Mouse (Mus musculus): ENCODE data around the gene Prm2. TPM values are rescaled to one million over a fixed set of nuclear protein-coding genes. Genes with fewer than 3 reads are reported as not detected.
"Not testable (repeated sequence)": the region's sequence is repeated elsewhere in the genome, so short reads cannot be mapped to it uniquely, and the experiment has no call there.

Gene Prm2
- total RNA-seq, 2 experiments from 2014 or later: not detected

DNA sequence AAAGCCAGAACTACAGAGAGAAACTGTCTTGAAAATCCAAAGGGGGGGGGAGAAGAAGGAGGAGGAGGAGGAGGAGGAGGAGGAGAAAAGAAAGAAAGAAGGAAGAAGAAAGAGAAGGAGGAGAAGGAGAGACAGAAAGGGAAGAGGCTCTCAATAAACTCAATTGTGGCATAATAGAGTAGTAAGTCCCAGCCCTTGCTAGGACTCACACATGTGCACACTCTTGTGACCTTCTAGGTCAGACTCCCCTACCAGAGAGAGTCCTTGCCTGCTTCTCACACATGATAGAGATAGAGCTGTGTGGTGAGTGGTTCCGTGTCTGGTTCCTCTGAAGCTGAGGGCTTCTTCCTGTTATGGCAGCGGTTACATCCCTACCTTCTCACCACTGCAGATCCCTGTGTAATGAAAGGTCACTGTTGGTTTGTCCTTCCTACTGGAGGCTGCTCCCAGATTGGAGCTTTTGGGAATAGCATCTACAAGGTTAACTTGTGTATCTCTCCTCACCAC is 17.0 kb upstream of the Prm2 start, which contains the start of gene Gm11172:
TSS of gene Gm11172 (plus strand) at position 51 of the 507 bp plus-strand sequence.
- no peak for DNase-seq (ENCODE audit: low spot score)

DNA sequence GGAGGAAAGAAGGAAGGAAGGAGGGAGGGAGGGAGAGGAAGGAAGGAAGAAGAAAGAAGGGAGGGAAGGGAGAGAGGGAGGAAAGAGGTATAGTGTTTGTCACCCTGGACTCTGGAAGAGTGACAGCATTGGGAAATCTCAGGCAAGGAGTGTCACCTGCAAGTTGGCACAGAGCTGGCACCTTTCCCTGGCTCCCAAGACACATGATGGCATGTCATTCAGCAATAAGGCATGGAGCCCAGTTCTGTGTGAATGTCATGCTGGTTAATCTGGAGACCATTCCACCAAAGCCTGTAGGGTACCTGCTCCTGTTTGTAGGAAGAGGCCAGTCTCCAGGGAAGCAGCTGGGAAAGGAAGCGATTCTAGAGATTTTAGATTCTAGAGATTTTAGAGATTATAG is 14.4 kb upstream of the Prm2 start:
- DNase-seq (ENCODE audit: low spot score): no peak

DNA sequence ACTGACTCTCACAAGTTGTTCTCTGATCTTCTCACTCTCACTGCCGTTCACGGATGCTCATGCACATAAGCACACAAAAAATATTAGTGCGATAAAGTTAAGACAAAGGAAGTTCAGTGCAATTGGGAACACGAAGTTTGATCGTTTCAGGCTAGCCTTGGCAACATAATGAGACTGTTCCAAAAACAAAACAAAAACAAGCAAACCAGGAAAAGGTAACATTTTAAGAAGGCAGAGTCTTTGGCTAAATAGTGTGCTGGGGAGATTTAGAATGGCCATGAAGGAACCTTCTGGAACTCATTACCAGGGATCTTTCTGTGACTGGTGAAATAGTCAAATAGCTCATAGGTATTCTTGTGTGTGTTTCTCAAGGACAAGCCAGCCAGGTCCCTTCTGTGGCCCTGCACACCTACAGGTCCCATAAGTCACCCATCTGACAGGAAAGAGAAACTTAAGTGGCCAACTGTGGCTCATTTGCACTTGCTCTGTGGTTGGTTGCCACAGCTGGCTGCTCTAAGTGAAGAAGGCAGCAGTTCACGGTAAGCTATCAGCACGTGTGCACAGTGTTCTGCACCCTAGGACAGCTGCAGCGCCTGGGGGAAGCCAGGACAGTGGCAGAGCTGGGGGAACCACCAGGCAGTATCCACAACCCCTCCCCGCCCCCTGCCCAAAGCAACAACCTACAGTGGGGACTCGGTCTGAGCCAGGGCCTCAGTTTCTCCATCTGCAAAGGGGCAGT is 10.0 kb upstream of the Prm2 start, which contains the start of gene Prm1:
TSS of gene Prm1 (minus strand) at position 51 of the 739 bp plus-strand sequence.
- no peak for DNase-seq (ENCODE audit: low spot score)

DNA sequence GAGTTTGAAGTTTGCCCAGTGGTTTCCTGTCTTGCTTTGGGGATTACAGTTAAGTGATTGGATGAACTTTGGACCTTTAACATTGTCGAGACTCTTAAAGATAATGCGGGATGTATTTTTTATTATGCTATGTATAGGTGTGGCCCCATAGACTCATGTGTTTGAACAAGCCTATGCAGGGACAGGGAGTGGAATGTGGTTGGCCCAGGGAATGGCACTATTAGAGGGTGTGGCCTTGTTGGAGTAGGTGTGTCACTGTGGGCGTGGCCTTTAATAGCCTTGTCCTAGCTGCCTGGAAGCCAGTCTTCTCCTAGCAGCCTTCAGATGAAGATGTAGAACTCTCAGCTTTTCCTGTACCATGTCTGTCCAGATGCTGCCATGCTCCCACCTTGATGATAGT is 6.5 kb upstream of the Prm2 start:
- not testable (repeated sequence) for DNase-seq (ENCODE audit: low spot score)

DNA sequence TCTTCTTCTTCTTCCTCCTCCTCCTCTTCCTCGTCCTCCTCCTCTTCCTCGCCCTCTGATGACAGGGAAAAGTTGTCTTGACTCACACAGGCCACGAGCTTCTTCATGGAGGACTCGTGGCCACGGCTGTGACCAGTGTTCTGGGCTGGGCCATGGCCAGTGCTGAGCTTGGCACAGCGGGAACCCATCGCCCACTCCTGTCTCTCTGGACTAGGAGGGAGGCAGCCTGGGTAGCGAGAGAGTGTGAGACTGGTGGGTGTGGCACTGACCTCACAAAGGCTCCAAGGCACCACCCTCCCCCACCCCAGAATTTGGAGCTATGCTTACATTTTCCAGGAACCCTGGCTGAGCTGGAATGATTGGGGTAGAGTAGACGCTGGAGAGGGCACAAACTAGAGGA is 5.2 kb downstream of the Prm2 start, which contains the start of gene Prm3:
TSS of gene Prm3 (minus strand) at position 213 of the 400 bp plus-strand sequence.
- no peak for DNase-seq (ENCODE audit: low spot score)

DNA sequence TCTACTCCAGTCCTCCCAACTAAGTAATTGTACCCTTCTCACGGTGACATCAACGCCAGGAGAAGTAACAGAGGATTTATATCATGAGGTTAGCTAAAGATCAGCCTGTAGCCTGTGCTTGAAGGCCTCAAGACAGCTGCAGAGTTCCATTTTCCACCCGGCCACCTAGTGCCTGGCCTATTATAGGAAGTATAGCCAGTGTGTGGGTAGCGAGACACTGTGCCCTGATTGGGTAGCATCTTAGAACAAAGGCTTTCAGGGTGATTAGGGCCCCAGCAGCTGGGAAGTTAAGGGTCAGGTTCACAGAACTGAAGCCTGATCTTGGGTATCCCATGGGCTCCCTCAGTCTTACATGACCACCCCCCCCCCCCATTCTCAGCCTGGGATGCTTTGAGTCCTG is 7.1 kb downstream of the Prm2 start:
- DNase-seq (ENCODE audit: low spot score): no peak

DNA sequence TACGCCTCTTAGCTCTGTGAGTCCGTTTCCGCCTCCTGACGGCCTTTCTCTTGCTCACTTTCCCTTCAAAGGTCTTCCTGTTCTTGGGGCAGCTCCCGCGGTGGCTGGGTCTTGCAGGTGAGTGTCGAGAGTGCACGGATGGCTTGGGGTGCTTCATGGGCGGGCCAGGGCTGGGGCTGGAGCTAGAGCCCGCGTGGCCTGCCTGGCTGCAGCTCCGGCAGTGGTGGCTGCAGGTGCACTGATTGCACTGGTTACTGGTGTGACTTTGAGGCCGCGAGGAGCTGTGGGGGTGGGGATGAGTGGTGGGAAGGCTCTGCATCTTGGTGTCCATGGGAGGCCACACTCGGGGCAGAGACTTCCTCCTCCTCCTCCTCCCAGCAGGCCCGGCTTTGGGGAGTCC is 7.7 kb downstream of the Prm2 start, which contains the start of gene Tnp2:
TSS of gene Tnp2 (minus strand) at position 390 of the 400 bp plus-strand sequence.
- no peak for DNase-seq (ENCODE audit: low spot score)

DNA sequence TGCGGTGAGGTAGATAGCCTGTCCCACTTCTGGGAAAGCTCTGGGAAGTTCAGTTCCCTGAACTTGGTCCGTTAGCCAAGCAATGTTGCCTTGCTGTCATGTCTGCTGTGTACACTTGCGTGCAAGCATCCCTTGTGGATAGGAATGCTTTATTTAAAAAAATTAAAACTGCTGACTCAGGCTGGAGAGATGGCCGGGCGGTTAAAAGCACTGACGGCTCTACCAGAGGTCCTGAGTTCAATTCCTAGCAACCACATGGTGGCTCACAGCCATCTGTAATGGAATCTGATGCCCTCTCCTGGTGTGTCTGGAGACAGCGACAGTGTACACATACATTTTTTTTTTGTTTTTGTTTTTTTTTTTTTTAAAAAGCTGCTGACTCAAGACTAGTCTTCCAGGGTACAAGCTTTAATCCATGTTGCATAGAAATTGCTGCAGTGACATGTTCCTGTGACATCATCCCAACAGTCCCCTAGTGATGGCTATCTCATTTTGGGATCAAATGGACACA is 8.3 kb downstream of the Prm2 start:
- no peak for DNase-seq (ENCODE audit: low spot score)

DNA sequence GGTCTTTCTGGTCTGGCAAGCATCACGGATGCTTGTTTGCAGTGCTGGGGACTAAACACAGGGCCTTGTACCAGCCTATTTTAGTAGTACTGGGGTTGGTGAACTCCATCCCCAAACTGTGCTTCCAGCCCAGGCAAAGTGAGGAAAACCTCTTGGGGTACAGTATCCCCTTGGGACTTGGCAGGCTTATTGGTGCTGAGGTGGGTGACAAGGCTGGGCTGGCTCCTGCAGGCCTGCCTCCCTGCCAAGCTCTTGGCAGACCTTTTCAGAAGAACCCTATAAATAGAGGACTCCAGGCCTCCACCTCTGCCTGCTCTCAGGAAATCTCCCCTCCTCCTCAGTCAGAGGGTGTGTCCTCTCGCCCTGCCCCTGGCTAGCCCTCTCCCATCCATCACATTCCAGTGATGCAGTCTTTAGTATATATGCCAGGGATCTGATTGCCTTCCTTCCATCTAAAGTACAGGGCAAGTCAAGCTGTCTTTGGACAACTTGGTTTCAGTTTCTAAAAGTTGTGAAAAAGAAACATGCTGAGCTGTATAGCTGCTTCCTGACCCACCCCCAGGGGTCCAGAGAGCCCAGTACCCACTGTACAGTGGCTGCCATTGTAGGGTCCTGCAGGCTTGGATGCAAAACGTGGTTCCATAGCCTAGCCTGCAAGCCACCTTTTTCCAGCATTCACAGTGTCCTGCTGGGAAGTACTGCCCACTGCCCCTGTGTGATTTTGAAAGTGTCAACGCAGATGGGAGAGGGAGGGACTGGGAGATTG is 9.0 kb downstream of the Prm2 start:
- peak; percentile 55 for DNase-seq (ENCODE audit: low spot score)

DNA sequence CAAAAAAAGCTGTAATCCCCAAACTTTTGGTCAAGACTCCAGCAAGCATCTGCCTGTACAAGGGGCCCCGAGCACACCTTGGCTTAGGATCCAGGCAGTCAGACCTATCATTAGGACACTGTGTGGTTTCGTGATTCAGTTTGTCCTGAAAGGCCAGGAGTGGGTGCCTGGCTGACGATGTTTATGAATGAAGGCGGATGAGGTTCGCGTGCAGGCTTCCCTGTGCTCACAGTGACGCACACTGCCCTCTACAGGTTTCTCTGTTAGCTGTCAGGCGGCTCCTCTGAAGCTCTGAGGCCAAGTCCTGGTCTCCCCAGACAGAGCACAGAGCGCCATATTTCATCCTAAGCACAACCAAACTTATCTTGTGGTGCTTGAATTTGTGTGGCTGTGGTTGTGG is 9.6 kb downstream of the Prm2 start:
- peak; percentile 88 for DNase-seq (ENCODE audit: low spot score)

DNA sequence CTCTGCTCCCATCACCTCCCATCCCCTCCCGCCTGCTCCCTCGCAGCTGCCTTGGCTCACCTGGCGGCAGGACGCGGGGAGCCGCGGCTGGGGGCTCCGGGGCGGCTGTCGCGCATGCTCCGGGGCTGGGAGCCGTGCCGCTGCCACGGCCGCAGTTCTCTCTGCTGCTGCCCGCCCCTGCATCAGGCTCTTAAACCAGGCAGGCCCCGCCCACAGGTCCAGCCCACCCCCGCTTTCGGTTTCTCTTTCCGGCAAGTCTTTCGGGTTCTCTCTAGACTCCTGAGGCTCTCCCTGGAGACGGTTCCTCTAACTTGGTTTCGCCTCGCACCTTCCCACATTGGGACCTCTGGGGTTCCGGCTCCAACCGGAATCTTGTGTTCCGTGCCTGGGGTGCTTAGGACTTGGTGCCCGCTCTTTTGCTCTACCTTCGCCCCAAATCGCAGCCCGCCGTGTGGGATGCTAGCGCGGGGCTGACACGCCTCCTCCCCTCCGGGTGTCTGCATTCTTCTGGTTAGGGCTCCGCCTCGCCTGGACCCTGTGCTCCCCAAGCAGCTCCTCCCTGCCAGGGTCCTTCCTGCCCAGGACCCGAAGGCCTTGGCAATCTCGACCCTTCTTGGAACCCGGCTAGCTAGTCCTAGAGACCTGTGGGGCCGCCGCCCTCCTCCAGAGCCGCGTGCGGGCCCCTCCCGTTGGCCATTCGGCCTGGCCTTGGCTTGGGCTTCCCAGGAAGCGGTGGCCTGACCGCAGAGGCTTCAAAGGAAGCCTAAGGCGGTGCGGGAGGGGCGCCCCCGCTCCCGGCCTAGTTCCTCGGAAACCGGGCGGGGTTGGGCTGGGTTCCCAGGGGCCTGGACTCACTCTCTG is 10.3 kb downstream of the Prm2 start, which contains the start of gene Socs1:
TSS of gene Socs1 (minus strand) at position 166 of the 861 bp plus-strand sequence.
- peak; percentile 80 for DNase-seq (ENCODE audit: low spot score)

DNA sequence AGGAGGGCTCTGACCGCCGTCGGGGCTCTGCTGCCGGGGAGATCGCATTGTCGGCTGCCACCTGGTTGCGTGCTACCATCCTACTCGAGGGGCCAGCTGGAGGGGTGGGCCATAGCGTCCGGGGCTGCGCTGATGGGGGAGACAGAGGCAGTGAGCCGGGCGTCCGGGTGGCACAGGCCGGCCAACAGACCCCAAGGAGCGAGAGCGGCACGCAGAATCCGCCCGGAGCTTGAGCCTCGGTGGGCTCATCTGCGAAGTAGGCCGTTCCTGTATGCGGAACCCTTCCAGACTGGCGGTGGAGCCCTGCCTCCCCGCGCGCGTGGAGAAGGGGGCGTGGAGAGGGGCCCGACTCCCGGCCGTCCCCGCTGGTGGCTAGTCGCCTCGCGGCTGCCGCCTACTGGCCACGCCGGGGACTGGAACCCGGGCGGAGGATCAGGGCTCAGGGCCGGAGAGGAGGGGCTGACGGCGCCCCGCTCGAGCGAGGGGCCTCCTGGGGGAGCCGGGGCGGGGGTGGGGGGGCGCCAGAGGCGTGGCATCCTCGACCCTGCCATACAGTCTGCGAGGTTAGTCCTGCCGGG is 11.1 kb downstream of the Prm2 start:
- DNase-seq (ENCODE audit: low spot score): peak; percentile 91

DNA sequence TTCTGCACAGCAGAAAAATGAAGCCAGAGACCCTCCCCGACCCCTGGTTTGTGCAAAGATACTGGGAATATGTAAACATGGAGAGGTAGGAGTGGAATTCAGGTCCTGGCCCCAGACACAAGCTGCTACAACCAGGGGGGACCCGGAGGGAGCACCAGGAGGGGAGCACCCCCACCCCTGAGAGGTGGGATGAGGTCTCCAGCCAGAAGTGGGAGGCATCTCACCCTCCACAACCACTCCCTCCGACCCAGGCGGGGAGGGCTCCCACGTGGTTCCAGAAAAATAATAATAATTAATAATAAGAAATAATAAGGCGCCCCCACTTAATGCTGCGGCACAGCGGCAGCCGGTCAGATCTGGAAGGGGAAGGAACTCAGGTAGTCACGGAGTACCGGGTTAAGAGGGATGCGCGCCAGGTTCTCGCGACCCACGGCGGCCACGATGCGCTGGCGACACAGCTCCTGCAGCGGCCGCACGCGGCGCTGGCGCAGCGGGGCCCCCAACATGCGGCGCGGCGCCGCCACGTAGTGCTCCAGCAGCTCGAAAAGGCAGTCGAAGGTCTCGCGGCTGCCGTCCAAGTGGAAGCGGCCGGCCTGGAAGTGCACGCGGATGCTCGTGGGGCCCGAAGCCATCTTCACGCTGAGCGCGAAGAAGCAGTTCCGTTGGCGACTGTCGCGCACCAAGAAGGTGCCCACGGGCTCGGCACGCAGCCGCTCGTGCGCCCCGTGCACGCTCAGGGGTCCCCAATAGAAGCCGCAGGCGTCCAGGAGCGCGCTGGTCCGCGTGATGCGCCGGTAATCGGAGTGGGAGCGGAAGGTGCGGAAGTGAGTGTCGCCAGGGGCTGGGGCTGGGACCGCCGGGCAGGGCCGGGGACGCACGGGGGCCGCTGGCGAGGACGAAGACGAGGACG is 11.8 kb downstream of the Prm2 start:
- DNase-seq (ENCODE audit: low spot score): no peak

DNA sequence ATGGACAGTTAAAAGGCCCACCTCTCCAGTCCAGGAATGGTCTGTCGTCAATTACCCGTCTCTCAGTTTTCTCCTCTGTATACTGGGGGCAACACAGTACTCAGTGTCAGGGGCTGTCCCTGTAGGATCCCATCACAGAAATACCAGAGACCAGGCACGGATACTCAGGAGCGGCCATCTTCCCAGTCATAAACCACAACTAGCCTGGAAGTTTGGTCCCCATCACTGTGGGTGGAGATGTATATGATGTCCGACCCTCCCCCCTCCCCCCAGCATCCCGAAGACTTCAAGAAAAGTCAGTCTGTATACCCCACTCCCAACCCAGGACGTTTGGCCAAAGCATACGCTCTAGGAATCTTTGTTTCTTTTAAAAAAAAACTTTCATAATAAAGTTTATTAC is 12.5 kb downstream of the Prm2 start:
- DNase-seq (ENCODE audit: low spot score): no peak

DNA sequence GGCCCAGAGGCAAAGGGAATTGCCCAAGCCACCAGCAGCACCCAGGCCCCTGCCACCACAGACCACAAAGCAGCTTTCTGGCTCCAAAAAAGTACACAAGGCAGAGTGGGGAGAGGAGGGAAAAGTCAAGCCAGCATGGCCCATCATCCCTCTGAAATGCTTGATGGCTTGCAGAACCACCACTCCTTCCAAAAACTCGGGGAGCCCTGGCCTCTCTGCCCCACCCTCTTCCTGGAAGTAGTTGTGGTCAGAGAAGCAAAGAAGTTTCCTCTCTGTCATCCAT is 12.8 kb downstream of the Prm2 start:
- DNase-seq (ENCODE audit: low spot score): no peak

DNA sequence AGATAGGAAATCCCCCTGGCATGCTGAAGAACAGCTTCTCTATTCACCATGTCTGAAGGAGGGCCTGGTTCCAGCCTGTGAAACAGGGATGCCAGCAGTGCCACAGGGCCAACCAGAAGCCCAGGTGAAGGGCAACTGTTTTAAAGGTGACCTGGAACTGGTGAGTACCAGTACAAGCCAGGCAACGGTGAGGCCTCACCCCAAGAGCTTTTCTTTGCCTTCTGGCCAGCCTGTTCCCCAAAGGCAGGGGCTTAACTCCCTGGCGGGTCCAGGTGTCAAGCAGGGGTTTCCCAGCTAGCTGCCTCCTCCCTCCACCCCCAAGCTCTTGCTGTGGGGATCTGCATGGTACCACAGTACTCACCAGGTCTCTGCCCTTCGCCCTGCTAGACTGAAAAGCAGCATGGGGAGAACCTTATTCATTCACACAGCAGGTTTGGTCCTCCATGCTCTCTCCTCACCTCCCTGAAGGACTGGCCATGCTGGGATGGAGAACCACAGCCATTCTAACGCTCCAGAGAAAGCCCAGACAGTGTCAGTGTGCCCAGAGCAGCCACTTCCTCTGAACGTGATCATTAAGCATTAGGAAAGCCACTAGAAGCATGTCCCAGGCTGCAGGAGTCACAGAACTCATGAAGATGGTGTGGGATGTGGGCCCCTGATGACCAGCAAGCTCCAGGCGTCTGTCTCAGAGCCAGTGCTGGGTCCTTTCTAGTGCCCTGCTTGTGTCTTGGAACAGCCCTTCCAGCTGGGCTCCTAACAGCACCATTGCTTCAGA is 13.4 kb downstream of the Prm2 start:
- no peak for DNase-seq (ENCODE audit: low spot score)

DNA sequence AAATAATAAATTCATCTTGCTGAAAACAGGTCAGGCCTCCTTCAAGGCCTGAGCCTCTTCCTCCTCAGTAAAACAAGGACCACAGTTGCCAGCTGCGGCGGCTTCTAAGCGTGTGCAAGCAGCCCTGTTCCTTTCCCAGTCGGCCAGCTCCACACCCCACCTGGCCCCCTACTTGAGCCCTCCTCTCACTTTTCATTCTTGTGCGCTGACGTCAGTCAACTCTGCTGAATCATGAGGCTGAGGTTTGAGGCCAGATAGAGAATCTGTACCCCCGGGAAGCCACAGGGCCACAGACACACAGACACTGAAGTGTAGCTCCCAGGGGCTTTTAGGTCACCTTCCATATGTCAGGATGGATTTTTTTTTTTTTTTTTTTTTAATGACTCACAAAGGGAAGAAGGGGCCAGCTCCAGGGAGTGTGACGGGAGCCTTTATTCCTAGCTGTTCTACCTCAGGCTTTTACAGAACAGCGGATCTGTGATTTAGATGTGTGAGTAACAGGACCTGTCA is 14.0 kb downstream of the Prm2 start:
- no peak for DNase-seq (ENCODE audit: low spot score)

DNA sequence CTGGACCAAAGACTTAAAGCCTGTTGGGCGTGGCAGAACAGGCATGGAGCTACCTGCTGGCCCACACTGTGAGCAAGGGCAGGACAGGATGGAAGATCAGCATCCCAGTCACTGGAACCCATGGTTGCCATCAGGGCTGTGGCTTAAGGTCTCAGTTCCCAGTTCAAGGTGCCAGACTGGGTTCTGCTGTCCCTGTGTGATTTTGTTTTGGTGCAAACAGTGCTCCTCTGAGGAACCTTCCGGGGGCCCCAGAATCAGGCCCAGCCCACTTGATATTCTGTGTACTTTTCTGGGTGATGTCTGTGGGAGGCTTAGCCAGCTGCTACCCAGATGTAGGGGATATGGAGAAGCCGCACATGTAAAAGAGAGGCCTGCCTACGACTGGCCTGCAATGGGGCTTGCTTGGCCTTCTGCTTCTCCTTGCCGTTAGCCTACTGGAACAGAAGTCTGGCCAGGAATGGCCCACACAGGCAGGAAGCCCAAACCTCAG is 15.3 kb downstream of the Prm2 start:
- no peak for DNase-seq (ENCODE audit: low spot score)

All from gastrocnemius, adult 18-20 months (tissue).